Mouse (Mus musculus) heart, embryonic 11.5 days (tissue): ENCODE measurements around the gene Lingo1. TPM values are rescaled to one million over a fixed set of nuclear protein-coding genes. Genes with fewer than 3 reads are reported as not detected.

ENCODE experiments used
- ATAC-seq: fragments of 200-750 bp; cut with Nextera tagmentation; replicated peaks from 2 replicates; pipeline ENCODE4 v1.8.0; 2017; ENCODE audit warnings: moderate library complexity; ENCODE audit not compliant: insufficient number of reproducible peaks, low FRiP score, low TSS enrichment
- H3K27ac ChIP-seq: fragments of 300-500 bp; sonication (generic); 2 replicates; pipeline ENCODE4 v1.5.1; 2014; ENCODE audit warnings: mild to moderate bottlenecking, low read depth, low read length
- H3K27me3 ChIP-seq: fragments of 300-500 bp; sonication (generic); 2 replicates; pipeline ENCODE4 v1.6.1; 2014; ENCODE audit warnings: mild to moderate bottlenecking, low read length, mixed read lengths; ENCODE audit not compliant: control insufficient read depth, insufficient read depth
- H3K36me3 ChIP-seq: fragments of 300-500 bp; sonication (generic); 2 replicates; pipeline ENCODE4 v1.6.1; 2014; ENCODE audit warnings: mild to moderate bottlenecking, low read length, moderate library complexity, mixed read lengths; ENCODE audit not compliant: control insufficient read depth, insufficient read depth
- H3K4me1 ChIP-seq: fragments of 300-500 bp; sonication (generic); 2 replicates; pipeline ENCODE4 v1.6.1; 2014; ENCODE audit warnings: low read length; ENCODE audit not compliant: control insufficient read depth, insufficient read depth
- H3K4me2 ChIP-seq: fragments of 300-500 bp; sonication (generic); 2 replicates; pipeline ENCODE4 v1.6.1; 2014; ENCODE audit warnings: mild to moderate bottlenecking, moderate library complexity
- H3K4me3 ChIP-seq: fragments of 300-500 bp; sonication (generic); 2 replicates; pipeline ENCODE4 v1.5.1; 2014; ENCODE audit warnings: low read depth, low read length
- H3K9ac ChIP-seq: fragments of 300-500 bp; sonication (generic); 2 replicates; pipeline ENCODE4 v1.6.1; 2014; ENCODE audit warnings: mild to moderate bottlenecking, low read depth, low read length, moderate library complexity
- H3K9me3 ChIP-seq: fragments of 300-500 bp; sonication (generic); replicated peaks from 2 replicates; pipeline ENCODE4 v1.6.1; 2016; ENCODE audit warnings: low read length; ENCODE audit not compliant: control insufficient read depth
- WGBS: fragments of 180-500 bp; shearing (Covaris S2); extraction: QIAGEN DNeasy Blood & Tissue Kit; methylation state at CpG from one replicate; pipeline ENCODE4 v1.1.7; 2014; ENCODE audit not compliant: insufficient replicate concordance; 5-methylcytosine and 5-hydroxymethylcytosine counted together
- polyA plus RNA-seq: library from polyadenylated mRNA; unstranded; fragments of >200 nt; fragmentation: Nextera tagmentation; extraction: Ambion mirVana; gene quantifications from 2 replicates; pipeline ENCODE4 v1.2.1, GENCODE M21; 2014

The Lingo1 gene
- polyA plus RNA-seq, 1 experiment from 2014 or later, result 2.4 TPM

DNA sequence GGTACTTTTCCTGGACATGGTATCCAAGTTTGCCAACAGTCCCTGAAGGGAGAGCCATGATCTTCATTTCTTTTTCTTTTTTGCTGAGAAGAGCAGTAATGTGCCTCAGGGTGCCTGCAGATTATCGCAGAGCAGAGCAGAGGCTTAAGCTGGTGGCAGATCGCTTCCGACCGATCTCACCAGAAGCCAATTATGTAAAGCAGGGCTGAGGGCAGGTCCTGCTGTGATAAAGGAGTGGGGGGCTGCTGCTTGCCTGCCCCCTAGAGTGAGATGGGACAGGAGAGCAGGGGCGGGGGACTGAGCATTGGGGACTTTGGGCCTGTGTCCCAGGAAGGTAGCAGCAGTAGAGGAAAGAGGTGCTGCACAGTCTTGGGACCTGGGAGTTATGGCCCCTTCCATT is 186.8 kb downstream of the Lingo1 start:
- peaks cover 42% of the 10 kb centered on the region for H3K4me1 ChIP-seq
- H3K4me2 ChIP-seq, result no peak overlapping the region
- 16% methylated on average over 5 of the region's 5 CpGs for WGBS
- H3K27ac ChIP-seq, result no peak overlapping the region
- no peaks in the 10 kb centered on the region for H3K36me3 ChIP-seq
- no peak overlapping the region for H3K4me3 ChIP-seq
- no peak overlapping the region for H3K9ac ChIP-seq
- H3K9me3 ChIP-seq, result no peaks in the 10 kb centered on the region
- ATAC-seq, result no peak
- peaks cover 9% of the 10 kb centered on the region; the same call in 1 of the 2 replicates for H3K27me3 ChIP-seq

DNA sequence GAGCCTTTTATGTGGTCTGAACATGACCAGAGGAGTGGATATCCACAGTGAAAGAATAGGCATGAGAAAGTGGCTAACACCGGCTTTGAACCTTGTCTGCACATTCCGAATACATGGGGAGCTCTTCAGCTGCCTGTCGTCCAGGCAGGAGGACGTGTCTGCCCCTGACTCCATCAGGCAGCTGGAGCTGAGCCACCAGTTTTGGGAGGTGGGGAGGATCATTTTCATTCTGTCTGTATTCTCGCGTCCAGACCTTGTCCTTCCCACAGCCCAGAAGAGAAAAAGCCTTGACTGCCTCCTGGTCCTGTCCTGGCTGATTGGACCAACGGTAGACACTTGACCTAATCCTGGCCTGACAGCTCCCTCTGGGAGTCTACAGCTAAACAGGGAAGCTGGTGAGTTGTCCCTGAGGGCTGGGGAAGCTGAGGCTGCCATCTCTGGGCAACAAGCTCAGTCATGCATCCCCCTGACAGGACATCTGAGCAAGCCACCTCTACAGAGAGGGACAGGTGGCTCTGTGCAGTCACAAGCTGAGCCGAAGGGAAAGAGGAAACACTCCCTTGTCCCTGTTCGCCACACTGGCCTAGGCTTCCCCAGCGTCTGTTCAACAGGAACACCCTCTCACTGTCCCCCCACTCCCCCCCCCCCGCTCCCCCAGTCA is 187.4 kb downstream of the Lingo1 start:
- no peaks in the 10 kb centered on the region for H3K9me3 ChIP-seq
- no peaks in the 10 kb centered on the region for H3K36me3 ChIP-seq
- H3K9ac ChIP-seq, result no peak overlapping the region
- H3K4me2 ChIP-seq, result no peak overlapping the region
- H3K27ac ChIP-seq, result no peak overlapping the region
- 23% methylated on average over 11 of the region's 11 CpGs for WGBS
- no peak overlapping the region for H3K4me3 ChIP-seq
- peaks cover 41% of the 10 kb centered on the region for H3K4me1 ChIP-seq
- H3K27me3 ChIP-seq, result peaks cover 9% of the 10 kb centered on the region; the same call in 1 of the 2 replicates
- ATAC-seq, result no peak

DNA sequence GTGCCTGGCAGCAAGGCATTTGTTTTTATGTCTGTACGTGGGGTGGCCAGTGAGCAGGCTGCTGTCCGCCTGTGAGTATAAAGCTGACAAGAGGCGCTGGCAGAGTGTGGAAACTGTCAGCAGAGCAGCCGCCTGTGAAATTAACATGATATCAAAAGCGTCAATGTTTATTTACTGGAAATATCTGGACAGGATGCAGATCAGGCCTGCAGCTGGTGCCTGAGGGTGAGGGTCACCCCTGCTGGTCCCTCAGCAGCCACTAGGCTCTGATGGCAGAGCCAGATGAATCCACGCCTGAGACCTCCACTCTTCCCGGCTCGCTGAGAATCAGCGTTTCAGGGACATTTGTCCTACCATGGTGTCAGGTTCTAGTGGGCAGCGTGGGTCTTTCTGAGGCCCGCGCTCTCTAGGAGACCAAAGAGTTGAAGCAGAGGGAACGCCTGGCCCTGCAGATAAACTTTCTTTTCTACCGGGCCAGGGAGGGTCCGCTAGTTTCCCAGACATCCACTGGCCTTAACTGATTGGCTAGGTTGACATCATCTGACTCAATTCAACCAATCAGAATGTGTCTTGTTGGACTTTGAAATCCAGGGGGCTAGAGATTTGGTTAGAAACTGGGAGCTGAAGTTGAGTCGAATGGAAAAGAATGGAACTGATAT is 190.1 kb downstream of the Lingo1 start:
- Histone ChIP-seq H3K4me2 (peak overlapping the region; percentile 47), H3K27me3 (peaks cover 9% of the 10 kb centered on the region; the same call in 1 of the 2 replicates), H3K4me3 (peak overlapping the region; percentile 23), H3K4me1 (peaks cover 26% of the 10 kb centered on the region), H3K9me3 (no peaks in the 10 kb centered on the region), H3K27ac (peak overlapping the region; percentile 64), H3K36me3 (no peaks in the 10 kb centered on the region), H3K9ac (0 out of 2 replicates have a peak overlapping the region, but pooled peaks have one; percentile 34)
- ATAC-seq, result no peak
- WGBS, result 45% methylated on average over 16 of the region's 16 CpGs

DNA sequence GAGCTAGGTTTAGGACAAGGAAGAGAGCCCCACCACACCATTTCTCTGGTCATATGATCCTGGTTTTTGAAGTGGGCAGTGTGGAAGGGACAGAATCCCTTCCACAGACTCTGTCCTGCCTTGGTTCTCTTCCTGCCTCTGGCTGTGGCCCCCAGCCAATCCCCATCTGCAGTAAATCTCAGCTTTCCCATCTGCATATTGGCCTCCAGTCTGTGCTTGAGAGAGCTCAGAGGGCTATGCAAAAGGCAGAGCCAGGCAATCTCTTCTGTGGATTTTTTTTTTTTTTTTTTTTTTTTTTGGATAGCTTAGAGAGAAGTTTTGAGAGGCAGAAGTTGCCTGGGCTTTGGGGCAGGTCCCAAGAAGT is 190.8 kb downstream of the Lingo1 start:
- no peaks in the 10 kb centered on the region for H3K9me3 ChIP-seq
- ATAC-seq, result no peak
- peaks cover 8% of the 10 kb centered on the region; the same call in 1 of the 2 replicates for H3K27me3 ChIP-seq
- no peak overlapping the region for H3K4me2 ChIP-seq
- peak overlapping the region; percentile 8; the same call in 1 of the 2 replicates for H3K9ac ChIP-seq
- H3K4me3 ChIP-seq, result no peak overlapping the region
- H3K4me1 ChIP-seq, result peaks cover 26% of the 10 kb centered on the region
- no peak overlapping the region for H3K27ac ChIP-seq
- no peaks in the 10 kb centered on the region for H3K36me3 ChIP-seq

DNA sequence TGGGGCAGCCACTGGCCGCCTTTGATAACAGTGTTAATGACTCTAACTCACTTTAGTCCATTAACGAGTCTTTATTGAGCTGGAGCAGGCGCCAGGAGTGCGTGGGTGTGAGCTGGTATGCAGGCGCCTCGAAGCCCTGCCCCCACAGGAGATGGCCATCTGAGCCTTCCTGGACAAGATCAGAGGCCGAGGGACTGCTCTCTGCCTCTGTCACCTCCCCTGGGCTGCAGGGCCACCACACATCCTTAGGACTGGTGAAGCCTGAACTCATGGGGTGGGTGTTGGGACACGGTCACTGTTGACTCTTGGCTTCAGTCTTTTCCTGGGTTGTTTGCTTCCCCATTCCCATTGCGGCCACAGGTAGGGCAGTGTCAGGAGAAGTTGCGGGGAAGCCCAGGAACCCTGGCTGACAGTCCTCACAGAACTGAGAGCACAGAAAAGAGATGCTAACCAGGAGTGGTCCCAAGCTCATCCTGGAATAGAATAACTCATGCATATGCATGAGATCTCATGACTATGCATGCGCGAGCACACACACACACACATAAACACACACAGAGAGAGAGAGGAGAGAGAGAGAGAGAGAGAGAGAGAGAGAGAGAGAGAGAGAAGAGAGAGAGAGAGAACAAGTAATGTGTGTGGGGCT is 191.3 kb downstream of the Lingo1 start:
- WGBS, result 26% methylated on average over 12 of the region's 12 CpGs
- H3K27ac ChIP-seq, result no peak overlapping the region
- H3K27me3 ChIP-seq, result peaks cover 6% of the 10 kb centered on the region; the same call in 1 of the 2 replicates
- no peaks in the 10 kb centered on the region for H3K36me3 ChIP-seq
- peaks cover 26% of the 10 kb centered on the region for H3K4me1 ChIP-seq
- H3K9ac ChIP-seq, result 0 out of 2 replicates have a peak overlapping the region, but pooled peaks have one; percentile 34
- no peak for ATAC-seq
- H3K4me3 ChIP-seq, result no peak overlapping the region
- H3K9me3 ChIP-seq, result no peaks in the 10 kb centered on the region
- H3K4me2 ChIP-seq, result peak overlapping the region; percentile 47

DNA sequence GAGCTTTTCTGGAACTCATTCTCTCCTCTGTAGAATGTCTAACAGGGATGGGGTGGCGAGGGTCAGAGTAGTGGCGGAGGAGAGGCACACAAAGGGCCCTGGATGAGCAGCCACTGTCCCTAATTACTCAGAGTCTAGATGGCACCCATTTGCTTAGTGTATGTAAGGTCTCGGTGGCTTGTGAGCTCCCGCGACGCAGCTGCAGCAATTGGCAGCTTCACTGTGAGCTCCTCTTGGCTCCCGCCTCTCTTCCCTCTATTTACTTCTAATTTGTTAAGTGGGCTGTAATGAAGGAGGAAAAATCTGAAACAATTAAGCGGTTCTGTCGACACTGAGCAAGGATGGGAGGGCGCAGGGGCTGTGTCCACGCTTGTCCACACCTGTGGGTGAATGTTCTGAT is 195.6 kb downstream of the Lingo1 start:
- Histone ChIP-seq H3K9me3 (no peaks in the 10 kb centered on the region), H3K4me1 (peaks cover 14% of the 10 kb centered on the region), H3K27ac (no peak overlapping the region), H3K9ac (no peak overlapping the region), H3K4me2 (no peak overlapping the region), H3K4me3 (no peak overlapping the region), H3K36me3 (no peaks in the 10 kb centered on the region), H3K27me3 (no peaks in the 10 kb centered on the region)
- WGBS, result 64% methylated on average over 11 of the region's 11 CpGs
- ATAC-seq, result no peak

DNA sequence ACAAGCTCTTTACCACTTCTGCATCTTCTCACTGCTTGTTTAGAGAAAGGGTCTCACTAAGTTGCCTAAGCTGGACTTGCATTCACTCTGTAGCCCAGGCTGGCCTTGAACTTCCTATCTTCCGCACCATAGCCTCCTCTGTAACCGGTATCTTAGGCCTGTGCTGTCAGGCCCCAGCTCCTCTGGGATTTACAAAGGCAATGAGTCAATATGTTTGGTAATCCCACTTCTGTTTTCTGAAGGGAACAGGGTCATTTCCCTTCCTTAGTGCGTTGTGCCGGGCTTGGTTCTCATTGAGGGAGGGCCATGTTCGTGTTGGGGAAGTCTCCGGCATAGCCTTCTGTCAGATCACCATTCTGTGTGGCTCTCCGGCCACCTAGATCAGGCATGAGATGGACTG is 203.6 kb downstream of the Lingo1 start:
- WGBS, result 82% methylated on average over 7 of the region's 7 CpGs
- H3K9ac ChIP-seq, result no peak overlapping the region
- no peaks in the 10 kb centered on the region for H3K9me3 ChIP-seq
- no peaks in the 10 kb centered on the region for H3K27me3 ChIP-seq
- ATAC-seq, result no peak
- H3K36me3 ChIP-seq, result no peaks in the 10 kb centered on the region
- H3K4me2 ChIP-seq, result no peak overlapping the region
- no peak overlapping the region for H3K27ac ChIP-seq
- H3K4me1 ChIP-seq, result no peaks in the 10 kb centered on the region
- no peak overlapping the region for H3K4me3 ChIP-seq

DNA sequence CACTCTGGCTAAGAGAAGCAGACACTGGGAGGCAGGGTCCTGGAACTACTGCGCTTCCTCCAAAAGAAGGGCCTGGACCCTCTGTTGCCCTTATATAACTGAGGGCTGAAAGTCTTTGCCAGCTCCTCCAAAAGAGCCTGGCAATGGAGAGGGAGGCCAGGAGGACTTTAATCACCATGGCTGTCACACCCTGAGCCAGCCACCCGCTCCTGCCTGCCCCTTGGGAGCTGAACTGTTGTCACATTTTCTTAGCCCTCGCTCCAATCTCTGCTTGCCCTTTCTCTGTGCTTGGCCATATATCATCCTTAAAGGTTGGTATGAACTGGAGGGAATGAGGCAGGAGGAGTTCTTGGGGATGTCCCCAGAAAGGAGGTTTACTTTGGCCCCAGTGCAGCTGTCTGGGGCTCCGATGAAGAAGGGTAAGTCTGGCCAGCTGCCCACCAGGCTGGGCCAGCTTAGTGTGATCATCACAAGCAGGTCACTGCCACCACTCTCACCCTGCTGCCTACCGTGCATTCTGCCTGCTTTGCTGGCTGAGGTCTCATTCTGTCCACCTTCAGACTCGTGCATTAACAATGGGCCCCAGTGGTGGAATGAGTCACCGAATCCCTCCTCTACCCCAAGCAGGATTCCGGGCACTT is 204.9 kb downstream of the Lingo1 start:
- 73% methylated on average over 8 of the region's 8 CpGs for WGBS
- H3K9me3 ChIP-seq, result no peaks in the 10 kb centered on the region

More for the DNA sequence above, 204.9 kb downstream of the Lingo1 start:
- Histone ChIP-seq H3K27me3 (0 out of 2 replicates have a peak, but pooled peaks cover 5% of the 10 kb centered on the region), H3K9ac (no peak overlapping the region), H3K4me1 (no peaks in the 10 kb centered on the region), H3K27ac (no peak overlapping the region), H3K36me3 (no peaks in the 10 kb centered on the region), H3K4me3 (no peak overlapping the region), H3K4me2 (no peak overlapping the region)
- no peak for ATAC-seq
